Mouse (Mus musculus): ENCODE measurements around the gene Lman2l. TPM values are rescaled to one million over a fixed set of nuclear protein-coding genes. Genes with fewer than 3 reads are reported as not detected.

Gene Lman2l
- polyA plus RNA-seq (2015; fragmentation: Nextera tagmentation; extraction: Ambion mirVana) = 23.1 and 36.0 TPM in 2 replicates

DNA sequence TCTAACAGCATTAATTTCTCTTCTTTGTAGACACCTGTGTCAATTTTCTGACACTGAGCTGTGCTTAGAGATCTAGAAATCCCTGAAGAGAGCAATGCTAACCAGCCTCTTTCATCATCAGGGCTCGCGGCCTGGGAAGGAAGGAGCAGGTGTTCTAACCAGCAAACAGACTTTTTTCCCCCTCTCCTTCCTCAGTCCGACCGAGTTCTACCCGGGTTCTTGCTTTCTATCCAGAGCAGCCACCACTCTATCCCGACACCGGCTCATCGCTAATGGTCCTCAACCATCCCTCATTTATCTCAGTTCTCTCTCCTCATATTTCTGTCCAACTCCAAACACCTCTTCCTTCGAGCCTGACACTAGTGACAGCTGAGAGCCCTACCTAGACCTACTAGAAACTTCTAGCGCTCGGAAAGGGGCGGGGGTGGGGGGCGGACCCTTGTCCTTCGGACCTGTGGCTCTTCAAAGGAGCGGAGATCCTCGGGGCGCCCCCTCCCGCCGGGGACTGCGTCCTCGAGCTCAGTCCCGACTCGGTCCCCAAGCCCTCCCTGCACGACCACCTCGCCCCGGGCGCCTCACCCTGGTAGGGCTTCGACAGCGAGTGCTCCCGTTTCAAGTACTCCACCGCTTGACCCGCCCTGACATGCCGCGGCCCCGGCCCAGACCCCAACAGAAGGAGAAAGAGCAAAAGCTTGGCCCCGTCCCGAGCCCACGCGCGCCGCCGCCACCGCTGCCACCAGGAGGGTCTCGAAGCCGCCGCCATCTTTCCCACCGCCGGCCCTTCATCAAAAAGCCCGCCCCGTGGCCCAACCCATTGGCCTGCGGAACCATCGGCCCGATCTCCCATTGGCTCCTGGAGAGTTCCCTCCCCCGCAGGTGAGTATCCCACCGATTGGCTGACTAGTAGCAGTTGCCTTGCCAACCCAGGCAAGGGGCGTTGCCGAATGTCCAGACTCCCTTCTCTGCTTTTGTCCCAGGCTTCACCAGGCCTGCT lies at the start of gene Lman2l:
Lman2l (minus strand) TSS at position 801 of the 994 bp plus-strand sequence.

DNA sequence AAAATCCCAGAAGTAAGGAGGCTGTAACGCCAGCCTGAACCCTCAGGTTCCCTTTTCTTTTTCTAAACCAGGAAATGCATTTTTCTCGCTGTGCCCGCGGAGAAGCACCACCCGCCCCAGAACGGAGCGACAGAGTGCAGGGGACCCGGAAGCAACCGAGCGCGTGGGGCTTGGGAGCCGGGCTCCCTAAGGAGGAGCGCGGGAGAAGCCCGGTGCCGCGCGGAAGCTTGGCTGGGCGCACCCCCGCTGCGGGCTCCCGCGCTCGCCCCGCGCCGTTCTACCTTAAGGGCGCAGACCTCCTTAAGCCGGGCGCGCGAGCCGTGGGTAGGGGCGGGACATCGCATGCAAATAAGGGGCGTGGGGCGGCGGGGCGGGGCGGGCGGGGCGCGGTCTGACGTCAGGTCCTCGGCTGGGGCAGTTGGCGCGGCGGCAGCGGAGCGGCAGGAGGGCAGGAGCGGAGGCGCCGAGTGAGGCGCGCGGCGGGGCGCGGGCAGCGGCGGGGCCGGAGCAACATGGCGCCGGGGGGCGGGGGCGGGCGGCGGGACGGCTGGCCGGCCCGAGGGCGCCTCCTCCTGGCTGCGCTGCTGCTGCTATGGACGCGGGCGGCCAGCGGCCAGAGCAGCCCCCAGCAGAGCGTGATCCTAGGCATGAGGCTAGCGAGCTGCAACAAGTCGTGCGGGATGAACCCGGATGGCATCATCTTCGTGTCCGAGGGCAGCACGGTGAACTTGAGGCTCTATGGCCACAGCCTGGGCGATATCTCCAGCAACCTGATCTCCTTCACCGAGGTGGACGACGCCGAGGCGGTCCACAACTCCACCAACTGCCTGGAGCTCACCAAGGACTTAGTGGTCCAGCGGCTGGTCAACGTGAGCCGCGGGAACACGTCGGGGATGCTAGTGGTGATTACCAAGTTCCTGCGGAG lies 26.4 kb upstream of the Lman2l start, which contains the start of gene Cnnm4:
Cnnm4 (plus strand) TSS at position 440 of the 925 bp plus-strand sequence.

DNA sequence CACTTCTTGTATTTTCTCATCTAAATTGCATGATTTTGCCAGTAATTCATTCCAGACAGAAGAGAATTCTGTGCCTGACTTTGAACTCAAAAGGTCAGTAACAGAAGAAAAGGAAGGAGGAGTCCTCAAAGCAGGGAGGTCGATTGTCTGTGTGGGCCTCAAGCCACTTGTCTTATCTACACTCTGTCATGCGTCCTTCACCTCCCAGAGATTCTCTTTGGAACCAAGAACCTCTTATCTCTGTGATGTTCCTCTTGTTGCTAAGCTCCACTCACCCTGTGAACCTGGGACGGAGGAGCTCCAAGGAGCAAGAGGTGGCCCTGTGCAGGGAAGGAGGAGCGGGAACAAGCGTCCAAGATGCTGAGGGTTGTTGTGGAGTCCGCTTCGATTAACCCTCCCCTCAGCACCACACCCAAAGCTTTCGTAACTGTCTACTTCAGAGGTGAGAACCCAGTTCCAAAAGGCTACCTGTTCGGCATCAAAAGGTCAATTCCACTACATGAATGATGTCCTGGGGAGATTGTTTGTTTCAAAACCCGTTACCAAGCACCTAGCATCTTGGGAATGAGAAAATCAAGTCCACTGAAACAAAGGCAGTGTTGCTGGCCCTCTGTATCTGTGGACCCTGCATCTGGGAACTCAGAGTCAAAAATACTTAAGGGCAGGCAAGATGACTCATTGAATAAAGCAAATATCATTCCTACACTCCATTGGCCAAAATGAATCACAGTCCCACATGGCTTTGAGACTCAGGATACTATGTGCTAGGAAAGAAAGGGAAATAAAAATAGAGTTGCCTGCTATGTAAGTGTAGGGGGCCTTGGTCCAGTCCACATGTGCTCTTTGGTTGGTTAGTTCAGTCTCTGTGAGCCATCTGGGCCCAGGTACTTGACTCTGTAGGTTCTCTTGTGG lies 72.9 kb downstream of the Lman2l start, which contains the start of gene Fer1l5:
Fer1l5 (plus strand) TSS at position 358 of the 912 bp plus-strand sequence.

Other genes starting within 250 kb of the Lman2l start
- gene Uggt1, start 200.6 kb downstream of the Lman2l start, polyA plus RNA-seq (2015; fragmentation: Nextera tagmentation; extraction: Ambion mirVana) = 20.9 and 30.3 TPM in 2 replicates
- 3.2 and 4.5 TPM in 2 replicates for gene Neurl3, start 170.6 kb downstream of the Lman2l start, polyA plus RNA-seq (2015; fragmentation: Nextera tagmentation; extraction: Ambion mirVana)
- 3.6 and 5.7 TPM in 2 replicates for gene Arid5a, start 137.5 kb downstream of the Lman2l start, polyA plus RNA-seq (2015; fragmentation: Nextera tagmentation; extraction: Ambion mirVana)
- 24.2 and 34.4 TPM in 2 replicates for gene Kansl3, start 76.1 kb downstream of the Lman2l start, polyA plus RNA-seq (2015; fragmentation: Nextera tagmentation; extraction: Ambion mirVana)
- 0.39 and 0.51 TPM in 2 replicates for gene Fer1l5, start 73.0 kb downstream of the Lman2l start, polyA plus RNA-seq (2015; fragmentation: Nextera tagmentation; extraction: Ambion mirVana)
- gene Cnnm4, start 26.3 kb upstream of the Lman2l start, polyA plus RNA-seq (2015; fragmentation: Nextera tagmentation; extraction: Ambion mirVana) = 4.1 and 6.3 TPM in 2 replicates
- gene Cnnm3, start 66.6 kb upstream of the Lman2l start, polyA plus RNA-seq (2015; fragmentation: Nextera tagmentation; extraction: Ambion mirVana) = 3.9 and 4.6 TPM in 2 replicates
- gene Ankrd23, start 91.6 kb upstream of the Lman2l start, polyA plus RNA-seq (2015; fragmentation: Nextera tagmentation; extraction: Ambion mirVana) = 5.6 and 17.0 TPM in 2 replicates
- 0.20 and 0.50 TPM in 2 replicates for gene Gm42417, start 94.2 kb upstream of the Lman2l start, polyA plus RNA-seq (2015; fragmentation: Nextera tagmentation; extraction: Ambion mirVana)
- gene Ankrd39, start 102.2 kb upstream of the Lman2l start, polyA plus RNA-seq (2015; fragmentation: Nextera tagmentation; extraction: Ambion mirVana) = 22.3 and 26.6 TPM in 2 replicates
- 8.9 and 11.4 TPM in 2 replicates for gene Sema4c, start 113.1 kb upstream of the Lman2l start, polyA plus RNA-seq (2015; fragmentation: Nextera tagmentation; extraction: Ambion mirVana)
- 0.99 and 1.3 TPM in 2 replicates for gene Fam178b, start 237.9 kb upstream of the Lman2l start, polyA plus RNA-seq (2015; fragmentation: Nextera tagmentation; extraction: Ambion mirVana)
- 622 and 782 TPM in 2 replicates for gene Cox5b, start 246.2 kb upstream of the Lman2l start, polyA plus RNA-seq (2015; fragmentation: Nextera tagmentation; extraction: Ambion mirVana)